Mouse (Mus musculus): ENCODE results near the gene Spg7. TPM values are rescaled to one million over a fixed set of nuclear protein-coding genes. Genes with fewer than 3 reads are reported as not detected.

Spg7 gene
- polyA plus RNA-seq, 1 experiment from 2014 or later: 52.5 TPM

DNA sequence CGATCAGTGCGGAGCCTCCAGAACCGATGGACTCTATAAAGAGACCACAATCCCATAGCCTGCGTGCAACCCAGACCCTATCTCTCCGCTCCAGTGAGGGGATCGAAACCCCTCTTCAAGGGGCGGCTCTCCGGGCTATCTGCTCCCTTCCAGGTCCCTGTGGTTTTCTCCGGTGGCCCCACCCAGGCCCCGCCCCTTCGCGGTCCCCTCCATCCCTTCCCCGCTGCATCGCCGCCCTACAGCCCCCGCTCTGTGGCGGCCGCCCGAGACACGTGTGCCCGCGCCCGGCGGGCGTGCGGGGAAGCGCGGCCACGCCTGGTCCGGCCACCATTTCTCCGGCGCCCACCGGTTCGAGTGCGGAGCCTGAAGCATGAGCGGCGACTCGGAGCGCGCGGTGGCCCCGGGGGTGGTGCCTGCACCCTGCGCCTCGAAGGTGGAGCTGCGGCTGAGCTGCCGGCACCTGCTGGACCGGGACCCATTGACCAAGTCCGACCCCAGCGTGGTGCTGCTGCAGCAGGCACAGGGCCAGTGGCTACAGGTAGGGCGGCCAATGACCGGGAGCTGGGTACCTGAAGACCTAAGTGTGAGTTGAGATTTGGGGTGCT is 54.5 kb downstream of the Spg7 start, which contains the start of gene Cpne7:
Cpne7 (plus strand) TSS at position 248 of the 605 bp plus-strand sequence.
- H3K4me3 ChIP-seq (replicated peaks): peak within 1 kb of the TSS; percentile 53
- under 1% methylated on average over 51 of the region's 51 CpGs for WGBS

DNA sequence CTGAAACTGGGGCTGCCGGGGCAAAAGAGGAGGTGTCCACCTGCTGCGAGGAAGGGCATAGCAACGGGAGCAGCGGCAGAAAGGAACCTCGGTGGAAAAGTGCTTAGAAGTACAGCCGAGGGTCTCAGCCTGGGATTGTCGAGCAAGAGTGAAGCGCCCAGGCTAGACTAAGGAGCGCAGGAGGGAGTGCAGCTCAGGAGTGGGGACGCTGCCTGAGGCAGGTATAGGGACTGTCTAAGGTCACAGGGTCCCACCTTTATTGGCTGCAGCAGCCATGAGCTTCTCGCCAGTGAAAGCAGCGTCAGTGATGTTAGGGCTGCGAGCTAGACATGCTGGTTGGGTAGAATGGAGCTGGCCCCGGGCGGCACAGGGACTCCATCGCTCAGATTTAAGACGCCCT is 55.0 kb downstream of the Spg7 start:
- Histone ChIP-seq H3K9ac (0 out of 2 replicates have a peak overlapping the region, but pooled peaks have one; percentile 39), H3K4me3 (replicated peaks) (peak overlapping the region; percentile 53), H3K27me3 (peaks cover 50% of the 10 kb centered on the region), H3K9me3 (replicated peaks) (no peaks in the 10 kb centered on the region), H3K4me2 (peak overlapping the region; percentile 94), H3K36me3 (no peaks in the 10 kb centered on the region), H3K27ac (no peak overlapping the region), H3K4me1 (peaks cover 32% of the 10 kb centered on the region)
- 2% methylated on average over 17 of the region's 17 CpGs for WGBS
- ATAC-seq (replicated peaks; ENCODE audit: low FRiP score): no peak

More for the DNA sequence above, 54.5 kb downstream of the Spg7 start, which contains the start of gene Cpne7:
- Histone ChIP-seq H3K4me2 (peak within 1 kb of the TSS; percentile 94), H3K27me3 (peaks cover 50% of the 10 kb centered on the region), H3K36me3 (no peaks in the 10 kb centered on the region), H3K4me1 (peaks cover 30% of the 10 kb centered on the region), H3K9ac (peak within 1 kb of the TSS; percentile 39; the same call in 1 of the 2 replicates), H3K9me3 (replicated peaks) (no peaks in the 10 kb centered on the region), H3K27ac (no peak within 1 kb of the TSS)
- ATAC-seq (replicated peaks; ENCODE audit: low FRiP score): peak; percentile 52; the same call in 1 of the 2 replicates

DNA sequence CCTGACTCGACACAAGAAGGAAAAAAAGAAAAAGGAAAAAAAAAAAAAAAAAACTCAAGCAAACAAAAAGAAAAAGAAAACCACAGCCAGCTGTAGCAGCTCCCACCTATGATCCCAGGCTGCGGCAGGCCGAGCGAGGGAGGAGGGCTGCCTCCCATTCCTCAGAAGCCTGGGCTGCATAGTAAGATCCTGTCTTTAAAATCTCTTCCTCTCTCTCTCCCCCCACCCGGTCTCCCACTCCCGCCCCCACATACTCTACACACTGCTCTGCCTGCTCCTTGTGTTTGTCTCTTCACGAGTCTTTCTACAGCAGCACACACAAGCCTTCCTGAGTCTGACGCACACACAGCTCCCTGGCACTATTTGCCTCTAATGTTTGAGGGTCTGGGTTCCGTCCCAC is 59.3 kb downstream of the Spg7 start:
- Histone ChIP-seq H3K27me3 (peaks cover 59% of the 10 kb centered on the region), H3K27ac (no peak overlapping the region), H3K9ac (no peak overlapping the region), H3K4me1 (peaks cover 33% of the 10 kb centered on the region), H3K4me2 (no peak overlapping the region), H3K9me3 (replicated peaks) (no peaks in the 10 kb centered on the region), H3K4me3 (replicated peaks) (no peak overlapping the region), H3K36me3 (no peaks in the 10 kb centered on the region)
- no peak for ATAC-seq (replicated peaks; ENCODE audit: low FRiP score)
- 26% methylated on average over 9 of the region's 9 CpGs for WGBS

DNA sequence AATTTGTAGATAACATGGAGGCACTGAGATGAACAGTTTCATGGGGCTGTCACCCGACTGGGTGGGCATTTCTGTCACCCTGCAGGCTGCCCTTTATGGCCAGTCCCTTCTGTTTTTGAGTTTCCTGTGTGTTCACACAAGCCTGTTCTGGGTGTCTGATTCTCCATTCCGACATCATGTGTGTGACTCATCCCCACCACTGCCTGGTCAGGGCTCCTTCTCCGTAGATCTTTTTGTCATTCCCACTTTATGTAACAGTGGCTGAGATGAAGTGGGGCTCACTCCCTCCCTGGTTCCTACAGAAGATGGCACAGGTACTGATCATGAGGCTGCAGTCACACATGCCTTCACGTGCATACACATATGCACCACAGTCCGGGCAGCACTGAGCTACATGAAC is 59.9 kb downstream of the Spg7 start:
- Histone ChIP-seq H3K4me3 (replicated peaks) (no peak overlapping the region), H3K4me1 (peaks cover 27% of the 10 kb centered on the region), H3K27me3 (peaks cover 58% of the 10 kb centered on the region), H3K9ac (no peak overlapping the region), H3K36me3 (no peaks in the 10 kb centered on the region), H3K4me2 (no peak overlapping the region), H3K27ac (no peak overlapping the region), H3K9me3 (replicated peaks) (no peaks in the 10 kb centered on the region)
- 78% methylated on average over 5 of the region's 5 CpGs for WGBS
- ATAC-seq (replicated peaks; ENCODE audit: low FRiP score): no peak

DNA sequence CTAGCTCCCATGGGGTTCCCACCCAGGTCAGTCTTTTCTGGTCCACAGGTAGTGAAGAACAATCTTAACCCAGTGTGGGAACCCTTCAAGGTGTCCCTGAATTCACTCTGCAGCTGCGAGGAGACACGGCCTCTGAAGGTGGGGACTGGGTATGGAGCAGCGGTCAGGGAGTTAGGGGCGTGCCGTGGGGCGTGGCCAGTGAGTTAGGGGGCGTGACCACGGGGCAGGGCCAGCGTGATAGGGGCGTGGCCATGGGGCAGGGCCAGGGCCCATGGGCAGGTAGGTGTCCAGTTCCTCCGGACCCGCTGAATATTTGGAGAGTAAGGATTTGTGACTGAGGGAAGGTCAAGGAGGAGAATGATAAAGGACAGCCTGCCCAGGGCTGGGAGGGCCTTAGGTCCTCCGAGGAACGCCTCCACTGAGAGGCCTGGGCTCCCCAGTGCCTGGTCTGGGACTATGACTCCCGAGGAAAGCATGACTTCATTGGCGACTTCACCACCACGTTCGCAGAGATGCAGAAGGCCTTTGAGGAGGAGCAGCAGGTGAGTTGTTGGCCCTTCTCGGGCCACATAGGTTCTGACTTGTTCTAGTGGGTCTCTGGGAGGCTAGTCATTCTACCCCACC is 63.6 kb downstream of the Spg7 start:
- no peaks in the 10 kb centered on the region for H3K9me3 ChIP-seq (replicated peaks)
- peaks cover 30% of the 10 kb centered on the region for H3K27me3 ChIP-seq
- 7% methylated on average over 19 of the region's 19 CpGs for WGBS
- H3K9ac ChIP-seq: no peak overlapping the region
- H3K4me1 ChIP-seq: peaks cover 25% of the 10 kb centered on the region
- ATAC-seq (replicated peaks; ENCODE audit: low FRiP score): peak; percentile 63; the same call in 1 of the 2 replicates
- H3K4me3 ChIP-seq (replicated peaks): no peak overlapping the region
- H3K36me3 ChIP-seq: no peaks in the 10 kb centered on the region
- H3K4me2 ChIP-seq: peak overlapping the region; percentile 29
- H3K27ac ChIP-seq: no peak overlapping the region

DNA sequence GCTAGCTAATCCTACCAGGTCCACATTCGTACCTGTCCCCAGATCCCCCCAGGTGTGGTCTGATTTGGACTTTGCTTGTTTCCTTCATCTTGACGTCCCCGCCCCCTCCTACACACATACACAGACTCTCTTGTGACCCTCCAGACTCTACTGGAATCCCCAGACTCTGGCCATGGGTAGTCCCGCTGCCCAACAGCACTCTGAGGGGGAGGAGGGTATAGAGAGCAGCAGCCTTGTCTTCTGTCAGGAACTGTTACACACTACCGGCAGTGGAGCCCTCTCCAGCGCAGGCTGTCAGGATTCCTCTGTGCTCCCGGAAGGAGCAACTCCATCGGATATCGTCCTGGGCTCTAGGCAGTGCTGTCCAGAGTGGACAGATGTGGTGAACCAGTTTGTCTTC is 68.3 kb downstream of the Spg7 start:
- Histone ChIP-seq H3K4me1 (peaks cover 19% of the 10 kb centered on the region), H3K4me2 (peak overlapping the region; percentile 3), H3K4me3 (replicated peaks) (no peak overlapping the region), H3K27ac (no peak overlapping the region), H3K27me3 (peaks cover 14% of the 10 kb centered on the region), H3K9ac (no peak overlapping the region), H3K9me3 (replicated peaks) (no peaks in the 10 kb centered on the region), H3K36me3 (no peaks in the 10 kb centered on the region)
- WGBS: 47% methylated on average over 9 of the region's 9 CpGs
- no peak for ATAC-seq (replicated peaks; ENCODE audit: low FRiP score)

DNA sequence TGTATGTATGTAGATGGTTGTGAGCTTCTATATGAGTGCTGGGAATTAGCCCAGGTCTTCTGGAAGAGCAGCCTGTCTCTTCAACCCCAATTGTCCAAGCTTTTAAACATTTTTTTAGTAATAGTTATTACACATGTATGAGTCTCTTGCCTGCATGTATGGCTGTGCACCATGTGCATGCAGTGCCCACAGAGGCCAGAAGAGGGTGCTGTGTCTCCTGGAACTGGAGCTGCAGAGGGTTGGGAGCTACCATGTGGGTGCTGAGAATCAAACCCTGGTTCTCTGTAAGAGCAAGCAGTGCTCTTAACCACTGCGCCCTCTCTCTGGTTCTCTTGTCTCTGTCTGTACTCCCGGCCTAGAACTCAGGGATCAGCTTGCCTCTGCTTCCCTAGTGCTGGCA is 70.2 kb downstream of the Spg7 start:
- Histone ChIP-seq H3K9ac (no peak overlapping the region), H3K36me3 (no peaks in the 10 kb centered on the region), H3K4me2 (no peak overlapping the region), H3K27me3 (no peaks in the 10 kb centered on the region), H3K9me3 (replicated peaks) (no peaks in the 10 kb centered on the region), H3K4me3 (replicated peaks) (no peak overlapping the region), H3K27ac (no peak overlapping the region), H3K4me1 (peaks cover 30% of the 10 kb centered on the region)
- 93% methylated on average over 2 of the region's 2 CpGs for WGBS
- no peak for ATAC-seq (replicated peaks; ENCODE audit: low FRiP score)

DNA sequence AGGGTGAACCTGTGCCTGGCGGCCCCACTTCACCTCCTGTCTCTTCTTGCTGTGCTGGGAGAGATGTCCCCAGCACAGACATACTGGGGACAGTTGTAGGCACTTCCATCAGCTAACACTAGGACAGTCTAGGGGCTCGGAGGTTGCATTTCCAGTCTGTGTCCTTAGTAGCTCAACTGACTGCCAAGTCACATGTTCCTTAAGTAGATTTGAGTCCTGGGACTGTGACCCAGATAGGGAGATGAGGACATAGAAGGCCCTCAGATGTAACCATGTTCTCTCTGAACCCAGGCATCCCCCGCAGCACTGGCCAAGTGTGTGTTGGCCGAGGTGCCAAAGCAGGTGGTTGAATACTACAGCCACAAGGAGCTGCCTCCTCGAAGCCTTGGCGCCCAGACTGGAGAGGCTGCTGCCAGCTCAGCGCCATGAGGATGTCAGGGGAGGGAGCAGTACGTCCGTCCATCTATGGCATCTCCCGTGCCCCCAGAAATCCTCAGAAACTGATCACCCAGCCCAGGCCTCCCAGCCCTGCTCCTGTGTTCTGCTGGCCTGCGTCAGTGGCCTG is 71.5 kb downstream of the Spg7 start:
- Histone ChIP-seq H3K4me3 (replicated peaks) (no peak overlapping the region), H3K27ac (no peak overlapping the region), H3K4me1 (peaks cover 37% of the 10 kb centered on the region), H3K36me3 (no peaks in the 10 kb centered on the region), H3K4me2 (no peak overlapping the region), H3K27me3 (no peaks in the 10 kb centered on the region), H3K9ac (no peak overlapping the region), H3K9me3 (replicated peaks) (no peaks in the 10 kb centered on the region)
- 86% methylated on average over 11 of the region's 11 CpGs for WGBS
- ATAC-seq (replicated peaks; ENCODE audit: low FRiP score): no peak

DNA sequence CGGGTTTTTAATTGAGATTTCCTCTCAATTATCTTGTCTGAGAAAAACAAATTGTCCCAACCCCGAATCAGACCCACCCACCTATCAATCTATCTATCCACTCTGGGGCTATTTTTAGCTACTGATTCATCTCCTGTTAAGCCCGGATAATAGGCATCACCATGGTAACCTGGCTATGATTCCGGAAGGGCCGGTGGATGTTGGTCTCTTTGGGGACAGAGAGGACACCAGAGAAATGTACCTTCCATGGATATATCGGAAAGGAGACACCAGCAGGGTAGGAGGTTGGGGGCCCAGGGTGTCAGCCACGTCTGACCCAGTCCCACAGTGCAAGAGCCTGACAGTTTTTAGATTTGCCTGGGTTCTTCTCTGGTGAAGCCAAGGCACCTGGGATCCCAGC is 72.7 kb downstream of the Spg7 start:
- Histone ChIP-seq H3K27ac (peak overlapping the region; percentile 22; the same call in 1 of the 2 replicates), H3K9ac (0 out of 2 replicates have a peak overlapping the region, but pooled peaks have one; percentile 7), H3K4me2 (no peak overlapping the region), H3K27me3 (no peaks in the 10 kb centered on the region), H3K36me3 (no peaks in the 10 kb centered on the region), H3K9me3 (replicated peaks) (no peaks in the 10 kb centered on the region), H3K4me1 (peaks cover 37% of the 10 kb centered on the region), H3K4me3 (replicated peaks) (no peak overlapping the region)
- WGBS: 31% methylated on average over 7 of the region's 7 CpGs
- ATAC-seq (replicated peaks; ENCODE audit: low FRiP score): no peak

DNA sequence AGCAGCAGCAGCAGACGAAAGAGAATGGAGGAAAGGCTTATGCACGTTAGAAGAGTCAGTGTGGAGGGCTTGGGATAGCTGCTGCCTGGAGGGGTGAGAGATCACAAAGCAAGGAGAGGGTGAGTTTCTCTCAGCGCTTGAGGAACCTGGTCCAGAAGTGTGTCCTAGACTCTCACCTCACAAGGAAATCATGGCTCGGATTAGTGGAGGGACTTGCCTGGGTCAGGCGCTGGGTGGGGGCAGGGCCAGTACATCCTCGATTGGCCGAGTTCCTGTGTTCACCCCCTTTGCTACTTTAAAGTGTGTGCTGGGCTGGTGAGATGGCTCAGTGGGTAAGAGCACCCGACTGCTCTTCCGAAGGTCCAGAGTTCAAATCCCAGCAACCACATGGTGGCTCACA is 73.1 kb downstream of the Spg7 start:
- no peak for ATAC-seq (replicated peaks; ENCODE audit: low FRiP score)
- Histone ChIP-seq H3K27ac (peak overlapping the region; percentile 22; the same call in 1 of the 2 replicates), H3K4me2 (no peak overlapping the region), H3K9ac (0 out of 2 replicates have a peak overlapping the region, but pooled peaks have one; percentile 7), H3K9me3 (replicated peaks) (no peaks in the 10 kb centered on the region), H3K4me3 (replicated peaks) (no peak overlapping the region), H3K4me1 (peaks cover 36% of the 10 kb centered on the region), H3K36me3 (no peaks in the 10 kb centered on the region), H3K27me3 (no peaks in the 10 kb centered on the region)
- WGBS: 55% methylated on average over 9 of the region's 9 CpGs

DNA sequence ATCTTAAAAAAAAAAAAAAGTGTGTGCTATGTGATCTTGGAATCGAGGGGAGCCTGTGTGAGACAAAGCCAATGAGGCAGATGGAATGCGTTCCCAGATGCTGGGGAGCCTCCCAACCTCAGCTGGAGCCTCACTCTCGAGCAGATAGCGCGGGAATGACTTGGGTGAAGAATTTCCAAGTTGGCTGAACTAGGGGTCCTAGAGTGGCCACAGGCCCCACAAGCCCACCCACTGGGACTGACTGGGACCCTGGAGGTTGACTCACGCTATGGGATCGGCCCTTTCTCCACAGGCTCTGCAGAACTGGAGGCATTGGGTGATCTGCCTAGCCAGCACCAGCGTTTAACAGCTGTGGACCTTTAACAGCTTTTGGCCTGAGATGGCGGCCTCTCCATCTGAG is 73.5 kb downstream of the Spg7 start:
- no peak overlapping the region for H3K27ac ChIP-seq

DNA sequence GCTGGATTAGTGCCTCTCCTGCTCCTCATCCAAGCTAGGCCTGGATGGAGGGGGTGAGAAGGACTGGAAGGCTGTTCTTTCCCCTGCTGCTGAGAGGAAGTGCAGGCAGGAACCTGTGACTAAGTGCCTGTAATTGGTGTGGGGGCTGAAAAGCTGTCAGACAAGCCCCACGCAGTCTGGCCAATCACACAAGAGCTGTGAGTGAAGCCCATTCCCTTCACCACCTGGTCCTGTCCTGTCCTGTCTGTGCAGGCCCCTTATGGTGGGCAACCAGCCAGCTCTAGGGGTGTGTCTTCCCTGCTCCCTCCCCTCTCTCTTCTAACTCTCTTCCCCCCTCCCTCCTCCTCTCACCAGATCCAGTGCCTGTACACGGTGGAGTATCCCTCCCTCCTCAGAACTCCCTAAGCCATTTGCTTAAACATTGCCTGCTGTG is 74.9 kb downstream of the Spg7 start:
- 0% methylated on average over 2 of the region's 2 CpGs for WGBS
- H3K27me3 ChIP-seq: no peaks in the 10 kb centered on the region
- no peaks in the 10 kb centered on the region for H3K36me3 ChIP-seq
- peaks cover 39% of the 10 kb centered on the region for H3K4me1 ChIP-seq
- no peaks in the 10 kb centered on the region for H3K9me3 ChIP-seq (replicated peaks)
- H3K27ac ChIP-seq: peak overlapping the region; percentile 82
- H3K4me2 ChIP-seq: 0 out of 2 replicates have a peak overlapping the region, but pooled peaks have one; percentile 4
- no peak overlapping the region for H3K4me3 ChIP-seq (replicated peaks)
- ATAC-seq (replicated peaks; ENCODE audit: low FRiP score): peak; percentile 93
- H3K9ac ChIP-seq: no peak overlapping the region

More for the DNA sequence above, 73.5 kb downstream of the Spg7 start:
- WGBS: 81% methylated on average over 9 of the region's 9 CpGs
- Histone ChIP-seq H3K27me3 (no peaks in the 10 kb centered on the region), H3K9ac (no peak overlapping the region), H3K9me3 (replicated peaks) (no peaks in the 10 kb centered on the region), H3K36me3 (no peaks in the 10 kb centered on the region), H3K4me1 (peaks cover 33% of the 10 kb centered on the region), H3K4me3 (replicated peaks) (no peak overlapping the region), H3K4me2 (no peak overlapping the region)
- ATAC-seq (replicated peaks; ENCODE audit: low FRiP score): no peak

Data from kidney, embryonic 15.5 days (tissue).